10 mouse cellular contexts compared by ENCODE assay signal in the genomic region with DNA sequence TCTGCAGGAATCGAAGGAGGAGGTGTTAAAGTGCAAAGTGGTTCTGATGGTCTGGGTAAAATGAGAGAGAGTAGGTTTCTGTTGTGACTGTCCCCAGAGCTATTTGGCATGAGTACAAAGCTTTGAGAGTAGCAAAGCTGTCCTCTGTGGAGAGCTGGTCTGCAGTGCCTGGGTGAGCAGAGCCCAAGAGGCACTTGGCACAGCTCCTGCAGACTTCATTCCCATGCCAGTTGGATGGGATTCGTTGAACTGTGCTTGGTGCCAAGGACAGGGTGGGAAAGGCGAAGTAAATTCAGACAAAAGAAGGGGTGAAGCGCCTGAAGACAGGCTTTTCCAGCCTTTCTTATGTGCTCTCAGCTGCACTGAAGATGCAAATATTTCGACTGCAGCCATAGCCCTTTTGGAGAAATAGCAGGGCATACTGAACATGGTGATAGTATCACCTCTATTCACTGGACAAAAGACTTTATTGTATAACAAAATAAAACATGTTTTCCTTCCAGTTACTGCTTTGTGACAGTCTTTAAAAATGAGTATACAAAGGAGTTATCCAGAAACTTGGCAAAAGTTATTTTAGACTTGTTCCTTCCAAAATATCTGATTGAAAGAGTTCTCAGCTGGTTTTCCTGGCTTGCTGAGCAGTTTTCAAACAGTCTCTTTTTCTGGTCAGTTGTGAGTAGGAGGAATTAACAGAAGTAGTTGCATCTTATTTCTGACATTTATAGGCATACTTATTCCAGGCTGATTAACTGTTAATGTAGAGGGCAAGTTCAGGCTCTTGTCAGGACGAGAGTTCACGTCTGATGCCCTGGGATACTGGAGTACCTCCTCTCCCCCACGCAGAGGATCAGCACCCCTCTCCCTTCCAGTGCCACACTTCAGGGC. TPM values are rescaled to one million over a fixed set of nuclear protein-coding genes. Genes with fewer than 3 reads are reported as not detected.
A peak's percentile ranks its signal among the peaks of the same experiment; 100 is the strongest.
DNase-seq lines count a peak whose midpoint lies in the region; ATAC-seq and TF ChIP-seq lines count a peak whose summit lies in the region.
"Had no signal": no experiment of that assay in that cellular context is flagged by ENCODE, and none has a peak within 500 bp of the region (broad histone marks: within the 10 kb centered on the region; RNA-seq: fewer than 3 reads in every experiment).

No protein-coding gene starts in this region.

- no peaks in the 10 kb centered on the region for H3K36me3 ChIP-seq in hindbrain, embryonic 13.5 days
- no peaks in the 10 kb centered on the region for H3K36me3 ChIP-seq in hindbrain, embryonic 10.5 days
- H3K36me3 ChIP-seq in limb, embryonic 10.5 days, result no peaks in the 10 kb centered on the region
- H3K36me3 ChIP-seq: embryonic facial prominence, embryonic 12.5 days had no signal

- DNase-seq in hindbrain, embryonic 10.5 days (ENCODE audit: low spot score), result no peak
- DNase-seq in gastrocnemius, postnatal 14 days, result peak; percentile 16
- peak; percentile 47 to 48 for DNase-seq in left cerebral cortex, adult 2 months (ENCODE audit: extremely low spot score in 1 of 2, low spot score in 2 of 2)
- peak; percentile 43 for DNase-seq in ovary, postnatal 36 days (ENCODE audit: low spot score)
- no peak for DNase-seq in spleen, adult 12 weeks (ENCODE audit: low spot score)
- no peak for DNase-seq in limb, embryonic 10.5 days (ENCODE audit: low spot score)

- H3K9ac ChIP-seq in hindbrain, embryonic 13.5 days, result no peak overlapping the region
- H3K9ac ChIP-seq: embryonic facial prominence, embryonic 12.5 days had no signal

- TF ChIP-seq CTCF in left cerebral cortex, adult 2 months (IDR thresholded peaks at IDR 0.05), result no peak

- no peaks in the 10 kb centered on the region for H3K9me3 ChIP-seq in hindbrain, embryonic 13.5 days
- H3K9me3 ChIP-seq in hindbrain, embryonic 10.5 days, result no peaks in the 10 kb centered on the region
- no peaks in the 10 kb centered on the region for H3K9me3 ChIP-seq in limb, embryonic 10.5 days (replicated peaks)
- H3K9me3 ChIP-seq: embryonic facial prominence, embryonic 12.5 days had no signal

- H3K27me3 ChIP-seq in hindbrain, embryonic 13.5 days, result no peaks in the 10 kb centered on the region
- H3K27me3 ChIP-seq in hindbrain, embryonic 10.5 days (ENCODE audit: insufficient read depth, poor library complexity, severe bottlenecking), result no peaks in the 10 kb centered on the region
- no peaks in the 10 kb centered on the region for H3K27me3 ChIP-seq in limb, embryonic 10.5 days (ENCODE audit: low read depth, poor library complexity, severe bottlenecking)
- H3K27me3 ChIP-seq: embryonic facial prominence, embryonic 12.5 days had no signal

- no peaks in the 10 kb centered on the region for H3K4me1 ChIP-seq in hindbrain, embryonic 13.5 days (replicated peaks)
- H3K4me1 ChIP-seq in hindbrain, embryonic 10.5 days (replicated peaks), result no peaks in the 10 kb centered on the region
- no peaks in the 10 kb centered on the region for H3K4me1 ChIP-seq in limb, embryonic 10.5 days
- H3K4me1 ChIP-seq: embryonic facial prominence, embryonic 12.5 days had no signal

- peak; percentile 94 for ATAC-seq in hindbrain, embryonic 13.5 days (ENCODE audit: low FRiP score)
- peak; percentile 66 for ATAC-seq in cerebellum, adult (ENCODE audit: insufficient number of reproducible peaks, low FRiP score, low TSS enrichment)

- 67% methylated on average over 8 of the region's 8 CpGs for WGBS in hindbrain, embryonic 13.5 days
- 78% methylated on average over 8 of the region's 8 CpGs for WGBS in hindbrain, embryonic 10.5 days
- 76% methylated on average over 8 of the region's 8 CpGs for WGBS in limb, embryonic 10.5 days

- no peak overlapping the region for H3K4me2 ChIP-seq in hindbrain, embryonic 13.5 days
- H3K4me2 ChIP-seq: embryonic facial prominence, embryonic 12.5 days had no signal

- peak overlapping the region; percentile 50; the same call in 1 of the 2 replicates for H3K27ac ChIP-seq in hindbrain, embryonic 13.5 days
- no peak overlapping the region for H3K27ac ChIP-seq in hindbrain, embryonic 10.5 days
- H3K27ac ChIP-seq in left cerebral cortex, adult 2 months, result no peak overlapping the region
- no peak overlapping the region for H3K27ac ChIP-seq in limb, embryonic 10.5 days
- H3K27ac ChIP-seq: embryonic facial prominence, embryonic 12.5 days; macrophage had no signal

- no peak overlapping the region for H3K4me3 ChIP-seq in hindbrain, embryonic 13.5 days
- no peak overlapping the region for H3K4me3 ChIP-seq in hindbrain, embryonic 10.5 days
- no peak overlapping the region for H3K4me3 ChIP-seq in left cerebral cortex, adult 2 months
- no peak overlapping the region for H3K4me3 ChIP-seq in limb, embryonic 10.5 days
- H3K4me3 ChIP-seq: embryonic facial prominence, embryonic 12.5 days had no signal

- intact Hi-C loops in gastrocnemius, postnatal 14 days (cut with DNase I; ENCODE audit: low total_unique reads), result no loop called here
- intact Hi-C loops in left cerebral cortex, adult 2 months (cut with DNase I), result no loop called here

RNA-seq across cellular contexts. Expression of a gene that starts 48.9 kb away (rescaled TPM):
- 129 and 131 TPM in 2 replicates for polyA plus RNA-seq in hindbrain, embryonic 13.5 days (2015; fragmentation: Nextera tagmentation; extraction: Ambion mirVana)
- polyA plus RNA-seq in hindbrain, embryonic 10.5 days (2016; fragmentation: Nextera tagmentation; extraction: Ambion mirVana), result 102 and 103 TPM in 2 replicates
- 10 to 100 TPM; 31.9 to 39.3 TPM for total RNA-seq in gastrocnemius, postnatal 14 days (2021)
- 10 to 100 TPM; 38.6 to 46.2 TPM for total RNA-seq in left cerebral cortex, adult 2 months (2021)
- polyA plus RNA-seq in limb, embryonic 10.5 days (2016; fragmentation: Nextera tagmentation; extraction: Ambion mirVana), result 90.7 and 111 TPM in 2 replicates

Comparison
In these comparisons a context has a peak if more than half of its experiments do, and no peak if none do; other contexts are left out.
1. DNase-seq: peak in gastrocnemius, postnatal 14 days (single experiment), left cerebral cortex, adult 2 months (2 of 2) and ovary, postnatal 36 days (single experiment); none in hindbrain, embryonic 10.5 days (single experiment), spleen, adult 12 weeks (single experiment) and limb, embryonic 10.5 days (single experiment).